Mouse (Mus musculus): ENCODE data around the gene Ilf3. TPM values are rescaled to one million over a fixed set of nuclear protein-coding genes. Genes with fewer than 3 reads are reported as not detected.

Gene Ilf3
- total RNA-seq (2014; rRNA removed) = 105 and 114 TPM in 2 replicates
- polyA plus RNA-seq (2015; fragmentation: Nextera tagmentation; extraction: Ambion mirVana) = 198 and 201 TPM in 2 replicates

GRCm38 (mm10) chr9:21367357-21368111 lies at the start of gene Ilf3:
TSS of gene Ilf3 (plus strand) at chr9:21367871.
- Histone ChIP-seq H3K4me3 (ENCODE audit: low read depth, low read length) (peak within 1 kb of the TSS; percentile 74), H3K27me3 (ENCODE audit: insufficient read depth, low read length) (no peaks in the 10 kb centered on the region), H3K27ac (ENCODE audit: low read depth, low read length) (peak within 1 kb of the TSS; percentile 91), H3K4me1 (ENCODE audit: insufficient read depth, low read length) (peaks cover 5% of the 10 kb centered on the region; the same call in 1 of the 2 replicates), H3K9me3 (ENCODE audit: low read length) (no peaks in the 10 kb centered on the region), H3K36me3 (ENCODE audit: insufficient read depth, low read length) (no peaks in the 10 kb centered on the region), H3K4me2 (ENCODE audit: low read depth, low read length, poor library complexity, severe bottlenecking) (peak within 1 kb of the TSS; percentile 73), H3K9ac (replicated peaks; ENCODE audit: low read length, poor library complexity, severe bottlenecking) (peak within 1 kb of the TSS; percentile 81)
- peak; percentile 100 for DNase-seq (ENCODE audit: low spot score)
- TF ChIP-seq CTCF (IDR thresholded peaks at IDR 0.05) = no peak
- under 1% methylated on average over 57 of the region's 66 CpGs for WGBS
- peak; percentile 93 for ATAC-seq (ENCODE audit: low FRiP score)

- H3K9ac ChIP-seq (replicated peaks; ENCODE audit: low read length, poor library complexity, severe bottlenecking) = no peak overlapping the region
- 92% methylated on average over 6 of the region's 6 CpGs for WGBS
- H3K36me3 ChIP-seq (ENCODE audit: insufficient read depth, low read length) = no peaks in the 10 kb centered on the region
- TF ChIP-seq CTCF (IDR thresholded peaks at IDR 0.05) = no peak
- H3K4me2 ChIP-seq (ENCODE audit: low read depth, low read length, poor library complexity, severe bottlenecking) = no peak overlapping the region
- DNase-seq (ENCODE audit: low spot score) (no peak), ATAC-seq (ENCODE audit: low FRiP score) (no peak)
- peaks cover 6% of the 10 kb centered on the region; the same call in 1 of the 2 replicates for H3K4me1 ChIP-seq (ENCODE audit: insufficient read depth, low read length)
- no peak overlapping the region for H3K4me3 ChIP-seq (ENCODE audit: low read depth, low read length)
- H3K27ac ChIP-seq (ENCODE audit: low read depth, low read length) = no peak overlapping the region
- no peaks in the 10 kb centered on the region for H3K9me3 ChIP-seq (ENCODE audit: low read length)
- no peaks in the 10 kb centered on the region for H3K27me3 ChIP-seq (ENCODE audit: insufficient read depth, low read length)
Measured at GRCm38 (mm10) chr9:21318792-21319191, 48.9 kb upstream of the Ilf3 start.

DNA sequence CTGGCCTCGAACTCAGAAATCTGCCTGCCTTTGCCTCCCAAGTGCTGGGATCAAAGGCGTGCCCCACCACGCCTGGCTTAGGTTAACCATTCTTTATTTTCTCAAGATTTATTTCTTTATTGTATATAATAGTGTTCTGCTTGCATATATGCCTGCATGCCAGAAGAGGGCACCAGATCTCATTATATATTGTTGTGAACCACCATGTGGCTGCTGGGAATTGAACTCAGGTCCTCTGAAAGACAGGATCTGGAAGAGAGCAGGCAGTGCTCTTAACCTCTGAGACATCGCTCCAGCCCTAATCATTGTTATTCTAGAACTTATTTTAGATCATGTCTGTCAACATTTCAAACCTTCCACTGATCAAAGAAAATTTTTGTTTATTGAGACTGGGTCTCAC lies 48.2 kb upstream of the Ilf3 start:
- 97% methylated on average over 4 of the region's 4 CpGs for WGBS
- H3K4me1 ChIP-seq (ENCODE audit: insufficient read depth, low read length) = peaks cover 6% of the 10 kb centered on the region; the same call in 1 of the 2 replicates

DNA sequence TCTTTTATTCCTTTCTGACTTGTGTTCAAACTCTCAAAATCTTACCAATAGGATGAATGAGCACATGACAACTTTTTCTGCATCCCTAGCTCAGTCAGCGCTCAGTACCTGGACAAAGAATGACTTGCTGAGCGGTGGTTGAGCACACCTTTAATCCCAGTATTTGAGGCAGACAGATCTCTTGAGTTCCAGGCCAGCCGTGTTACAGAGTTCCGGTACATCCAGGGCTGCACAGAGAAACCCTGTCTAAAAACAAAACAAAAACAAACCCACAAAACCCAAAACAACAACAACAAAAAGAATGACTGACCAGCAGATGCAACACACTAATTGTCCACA lies 47.4 kb upstream of the Ilf3 start:
- peak; percentile 32 for ATAC-seq (ENCODE audit: low FRiP score)
- no peak overlapping the region for H3K27ac ChIP-seq (ENCODE audit: low read depth, low read length)

More for the DNA sequence above, 48.2 kb upstream of the Ilf3 start:
- H3K27me3 ChIP-seq (ENCODE audit: insufficient read depth, low read length) = no peaks in the 10 kb centered on the region
- no peaks in the 10 kb centered on the region for H3K9me3 ChIP-seq (ENCODE audit: low read length)
- no peaks in the 10 kb centered on the region for H3K36me3 ChIP-seq (ENCODE audit: insufficient read depth, low read length)
- no peak overlapping the region for H3K4me3 ChIP-seq (ENCODE audit: low read depth, low read length)
- H3K9ac ChIP-seq (replicated peaks; ENCODE audit: low read length, poor library complexity, severe bottlenecking) = no peak overlapping the region
- DNase-seq (ENCODE audit: low spot score) (no peak), ATAC-seq (ENCODE audit: low FRiP score) (no peak)
- H3K27ac ChIP-seq (ENCODE audit: low read depth, low read length) = no peak overlapping the region
- H3K4me2 ChIP-seq (ENCODE audit: low read depth, low read length, poor library complexity, severe bottlenecking) = no peak overlapping the region
- TF ChIP-seq CTCF (IDR thresholded peaks at IDR 0.05) = peak; percentile 46

GRCm38 (mm10) chr9:21320619-21321512 lies 46.8 kb upstream of the Ilf3 start, which contains the start of gene Slc44a2:
TSS of gene Slc44a2 (plus strand) at chr9:21320698.
- H3K9me3 ChIP-seq (ENCODE audit: low read length) = no peaks in the 10 kb centered on the region
- H3K4me3 ChIP-seq (ENCODE audit: low read depth, low read length) = peak within 1 kb of the TSS; percentile 61
- peaks cover 6% of the 10 kb centered on the region; the same call in 1 of the 2 replicates for H3K4me1 ChIP-seq (ENCODE audit: insufficient read depth, low read length)
- H3K9ac ChIP-seq (replicated peaks; ENCODE audit: low read length, poor library complexity, severe bottlenecking) = peak within 1 kb of the TSS; percentile 67
- no peak for TF ChIP-seq CTCF (IDR thresholded peaks at IDR 0.05)
- ATAC-seq (ENCODE audit: low FRiP score) (peak; percentile 91), DNase-seq (ENCODE audit: low spot score) (peak; percentile 86)
- no peaks in the 10 kb centered on the region for H3K27me3 ChIP-seq (ENCODE audit: insufficient read depth, low read length)
- under 1% methylated on average over 52 of the region's 52 CpGs for WGBS
- peak within 1 kb of the TSS; percentile 81 for H3K4me2 ChIP-seq (ENCODE audit: low read depth, low read length, poor library complexity, severe bottlenecking)
- peak within 1 kb of the TSS; percentile 48; the same call in 1 of the 2 replicates for H3K27ac ChIP-seq (ENCODE audit: low read depth, low read length)
- H3K36me3 ChIP-seq (ENCODE audit: insufficient read depth, low read length) = no peaks in the 10 kb centered on the region

More for the DNA sequence above, 47.4 kb upstream of the Ilf3 start:
- H3K27me3 ChIP-seq (ENCODE audit: insufficient read depth, low read length) = no peaks in the 10 kb centered on the region
- peak overlapping the region; percentile 67 for H3K9ac ChIP-seq (replicated peaks; ENCODE audit: low read length, poor library complexity, severe bottlenecking)
- H3K4me1 ChIP-seq (ENCODE audit: insufficient read depth, low read length) = peaks cover 6% of the 10 kb centered on the region; the same call in 1 of the 2 replicates
- H3K4me3 ChIP-seq (ENCODE audit: low read depth, low read length) = peak overlapping the region; percentile 61
- no peaks in the 10 kb centered on the region for H3K36me3 ChIP-seq (ENCODE audit: insufficient read depth, low read length)
- WGBS = 23% methylated on average over 4 of the region's 4 CpGs
- H3K4me2 ChIP-seq (ENCODE audit: low read depth, low read length, poor library complexity, severe bottlenecking) = peak overlapping the region; percentile 81
- no peak for DNase-seq (ENCODE audit: low spot score)
- H3K9me3 ChIP-seq (ENCODE audit: low read length) = no peaks in the 10 kb centered on the region
- no peak for TF ChIP-seq CTCF (IDR thresholded peaks at IDR 0.05)

All from midbrain, postnatal 0 days (tissue).